Mouse (Mus musculus) thymus, postnatal 10 days (tissue): ENCODE results near the gene Abcc2.
A peak's percentile ranks its signal among the peaks of the same experiment; 100 is the strongest.

Experiments used
- DNase-seq, 2 experiments: peaks; one replicate each; pipeline ENCODE4 v3.0.0; 2021; ENCODE audit warnings: low spot score in 2 of 2

Gene Abcc2

DNA sequence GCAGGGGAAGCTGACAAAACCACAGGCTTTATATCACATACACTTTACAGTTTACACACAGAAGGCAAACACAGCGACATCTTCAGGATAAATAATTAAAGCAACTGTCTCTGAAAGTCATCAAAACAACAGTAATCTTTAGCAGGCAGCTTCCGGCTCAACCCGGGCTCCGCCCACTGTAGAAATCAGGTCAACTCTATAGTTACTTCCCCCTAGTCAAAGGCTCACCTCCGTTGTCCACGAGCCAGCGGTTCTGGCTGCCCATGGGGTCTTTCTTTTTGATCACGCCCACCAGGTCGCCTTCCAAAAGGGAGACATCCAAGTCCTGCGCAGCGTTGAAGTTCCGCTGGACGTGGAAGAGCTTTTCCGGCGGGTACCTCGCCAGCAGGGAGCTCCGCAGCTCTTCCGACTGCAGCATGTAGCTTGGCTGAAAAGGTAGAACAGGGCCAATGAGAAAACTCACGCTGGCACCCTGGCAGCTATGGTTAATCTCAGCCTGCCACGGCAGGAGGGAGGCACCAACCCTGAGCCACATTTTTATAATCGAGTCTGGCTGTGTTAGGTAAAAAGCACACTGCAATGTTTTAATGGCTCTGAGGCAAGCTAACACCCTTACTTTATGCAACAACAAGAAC, 70.1 kb downstream of the Abcc2 start:
- DNase-seq, result peak; percentile 36 to 52

DNA sequence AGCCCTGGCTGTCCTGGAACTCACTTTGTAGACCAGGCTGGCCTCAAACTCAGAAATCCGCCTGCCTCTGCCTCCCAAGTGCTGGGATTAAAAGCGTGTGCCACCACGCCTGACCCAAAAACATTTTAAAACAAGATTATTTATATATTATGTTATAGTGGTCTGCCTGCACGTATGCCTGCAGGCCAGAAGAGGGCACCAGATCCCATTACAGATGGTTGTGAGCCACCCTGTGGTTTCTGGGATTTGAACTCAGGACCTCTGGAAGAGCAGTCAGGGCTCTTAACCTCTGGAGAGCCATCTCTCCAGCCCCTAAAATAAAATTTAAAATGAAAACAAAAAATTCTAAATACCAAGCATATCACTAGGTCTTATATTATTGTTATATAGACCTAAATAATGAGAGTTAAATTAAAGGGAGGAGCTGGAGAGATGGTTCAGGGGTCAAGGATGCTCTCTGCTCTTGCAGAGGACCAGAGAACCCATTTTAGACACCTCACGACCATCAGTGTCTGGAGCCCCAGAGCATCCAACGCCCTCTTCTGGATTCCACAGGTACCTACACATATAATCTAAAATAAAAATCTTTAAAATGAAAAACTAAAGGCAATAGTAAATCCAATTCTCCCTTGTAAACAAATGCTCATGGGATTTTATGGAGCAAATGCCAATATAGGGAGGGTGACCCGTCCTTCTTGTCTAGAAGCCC, 71.0 kb downstream of the Abcc2 start:
- DNase-seq, result no peak

DNA sequence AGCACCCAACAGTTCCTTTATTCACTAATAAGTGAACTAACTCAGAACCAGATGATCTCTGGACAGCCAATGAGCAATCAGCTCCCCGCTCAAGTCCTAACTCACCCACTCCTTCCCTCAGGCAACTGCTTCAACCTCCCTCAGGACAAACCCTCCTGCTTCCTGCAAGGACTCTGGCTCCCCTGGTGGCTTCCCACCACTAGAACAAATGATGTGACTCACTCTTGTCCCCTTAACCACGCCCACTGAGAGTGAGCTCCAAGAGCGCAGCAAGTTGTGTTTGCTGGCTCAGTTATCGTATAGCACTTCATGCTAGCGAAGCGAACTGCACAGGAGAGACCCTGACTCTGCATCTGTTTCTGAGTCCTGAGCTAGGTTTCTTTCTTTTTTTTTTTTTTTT, 75.4 kb downstream of the Abcc2 start:
- no peak for DNase-seq

DNA sequence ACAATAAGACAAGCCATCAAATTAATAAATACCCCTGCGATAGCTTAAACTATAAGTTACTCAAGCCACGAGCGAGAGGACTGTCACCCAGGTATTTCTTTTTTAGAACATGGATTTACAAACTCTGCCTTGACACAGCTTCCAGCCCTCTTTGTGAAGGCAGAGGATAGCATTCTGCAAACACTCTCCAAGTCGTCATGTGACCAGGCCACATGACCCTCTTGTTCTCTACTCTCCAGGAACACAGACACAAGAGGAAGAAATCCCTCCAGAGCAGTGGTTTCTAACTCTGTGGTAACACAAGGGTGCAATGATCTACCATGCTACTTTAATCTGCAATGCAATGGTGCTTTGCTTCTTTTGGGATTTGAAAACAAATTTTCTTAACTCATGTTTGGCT, 88.4 kb downstream of the Abcc2 start:
- DNase-seq, result no peak

DNA sequence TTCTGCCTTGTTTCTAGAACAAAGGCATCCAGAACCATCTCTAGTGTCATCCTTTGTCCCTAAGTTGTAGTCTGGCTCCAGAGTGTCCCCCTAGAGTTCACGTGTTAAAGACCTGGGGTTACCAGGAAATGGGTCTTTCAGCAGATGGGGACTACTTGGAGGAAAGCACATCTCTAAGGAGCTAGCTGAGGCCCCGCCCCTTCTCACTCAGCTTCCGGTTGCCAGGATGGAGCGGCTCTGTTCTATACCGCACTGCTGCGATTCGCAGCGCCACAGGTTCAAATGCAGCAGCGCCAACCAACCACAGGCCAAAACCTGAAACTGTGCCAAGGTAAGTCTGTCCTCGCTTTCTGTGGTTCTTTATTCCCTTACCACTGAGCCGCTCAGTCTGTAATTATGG, 92.4 kb downstream of the Abcc2 start:
- no peak for DNase-seq

DNA sequence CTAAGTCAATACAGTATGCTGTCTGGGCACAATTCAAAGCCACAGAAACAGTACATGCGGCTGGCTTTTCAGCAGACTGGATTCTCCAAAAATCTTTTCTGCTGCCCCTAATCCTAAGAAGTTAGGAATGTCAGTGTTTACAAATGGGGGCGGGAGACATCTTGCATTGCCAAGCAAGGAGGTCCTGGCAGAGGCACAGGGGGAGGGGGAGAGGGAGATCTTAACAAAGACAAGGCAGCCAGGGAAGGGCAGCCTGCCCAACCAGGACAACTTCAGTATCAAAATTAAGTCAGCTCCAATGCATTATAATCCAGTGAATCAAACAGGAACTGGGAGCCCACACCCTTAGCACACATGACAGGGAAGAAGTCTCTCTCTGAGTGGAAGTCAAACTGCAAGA, 94.0 kb downstream of the Abcc2 start:
- no peak for DNase-seq

DNA sequence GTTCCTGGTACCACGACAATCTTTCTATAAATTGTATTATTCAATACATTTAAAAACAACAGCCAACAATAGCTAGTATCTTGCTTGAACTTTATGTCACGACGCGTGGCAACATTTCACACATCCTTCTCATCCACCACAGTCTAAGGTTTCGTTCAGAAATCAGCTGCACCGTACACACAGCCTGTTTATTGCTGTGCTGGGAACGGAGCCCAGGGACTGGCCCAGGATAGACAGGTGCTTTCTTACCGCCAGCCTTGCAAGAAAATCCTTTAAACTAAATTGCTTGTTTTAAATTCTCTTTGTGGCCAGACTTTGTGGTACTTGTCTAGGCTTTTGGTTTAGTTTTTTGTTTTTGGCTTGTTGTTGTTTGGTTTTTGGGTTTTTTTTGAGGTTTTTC, 95.4 kb downstream of the Abcc2 start:
- no peak for DNase-seq

DNA sequence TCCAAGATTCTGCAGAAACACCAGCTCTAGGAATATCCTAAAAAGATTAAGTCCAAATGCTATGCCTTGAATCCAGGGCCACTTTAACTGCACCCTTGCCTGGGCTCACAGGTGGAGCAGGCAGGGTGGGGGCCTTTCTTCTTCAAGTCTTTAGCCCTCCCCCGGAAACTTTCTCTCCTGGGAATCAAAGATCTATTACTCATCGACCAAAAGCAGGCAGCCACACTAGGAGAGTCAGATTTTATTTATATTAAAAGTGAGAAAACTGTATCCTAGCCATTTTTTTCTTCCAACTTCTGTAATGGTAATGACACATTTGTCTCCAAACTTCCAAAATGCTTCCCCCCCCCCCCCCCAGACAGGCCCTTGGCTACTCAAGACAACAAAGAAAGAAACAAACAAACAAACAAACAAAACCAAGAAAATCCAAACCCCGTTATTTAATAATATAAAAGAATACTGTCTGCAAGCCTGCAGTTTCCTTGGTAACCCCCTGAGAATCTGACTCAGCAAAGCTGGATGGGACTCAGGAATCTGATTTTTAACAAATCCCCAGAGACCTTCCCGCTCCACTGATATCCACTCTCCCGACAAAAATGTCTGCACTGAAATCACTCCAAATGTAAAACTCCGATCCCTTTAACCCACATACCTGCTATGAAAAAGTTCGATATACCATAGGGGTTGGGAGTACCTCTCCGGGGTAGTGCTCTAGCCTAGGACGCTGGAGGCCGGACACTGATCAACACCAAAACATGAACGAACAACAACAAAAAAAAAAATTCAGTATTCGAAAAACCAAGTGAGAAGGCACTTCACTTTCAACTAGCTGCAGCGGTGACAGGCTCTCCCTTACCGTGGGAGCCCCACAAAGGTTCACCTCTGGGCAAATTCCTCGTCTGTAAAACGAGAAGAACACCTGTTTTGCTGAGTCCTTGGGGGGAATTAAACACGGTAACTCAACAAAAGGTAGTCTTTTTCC, 96.4 kb downstream of the Abcc2 start:
- no peak for DNase-seq

DNA sequence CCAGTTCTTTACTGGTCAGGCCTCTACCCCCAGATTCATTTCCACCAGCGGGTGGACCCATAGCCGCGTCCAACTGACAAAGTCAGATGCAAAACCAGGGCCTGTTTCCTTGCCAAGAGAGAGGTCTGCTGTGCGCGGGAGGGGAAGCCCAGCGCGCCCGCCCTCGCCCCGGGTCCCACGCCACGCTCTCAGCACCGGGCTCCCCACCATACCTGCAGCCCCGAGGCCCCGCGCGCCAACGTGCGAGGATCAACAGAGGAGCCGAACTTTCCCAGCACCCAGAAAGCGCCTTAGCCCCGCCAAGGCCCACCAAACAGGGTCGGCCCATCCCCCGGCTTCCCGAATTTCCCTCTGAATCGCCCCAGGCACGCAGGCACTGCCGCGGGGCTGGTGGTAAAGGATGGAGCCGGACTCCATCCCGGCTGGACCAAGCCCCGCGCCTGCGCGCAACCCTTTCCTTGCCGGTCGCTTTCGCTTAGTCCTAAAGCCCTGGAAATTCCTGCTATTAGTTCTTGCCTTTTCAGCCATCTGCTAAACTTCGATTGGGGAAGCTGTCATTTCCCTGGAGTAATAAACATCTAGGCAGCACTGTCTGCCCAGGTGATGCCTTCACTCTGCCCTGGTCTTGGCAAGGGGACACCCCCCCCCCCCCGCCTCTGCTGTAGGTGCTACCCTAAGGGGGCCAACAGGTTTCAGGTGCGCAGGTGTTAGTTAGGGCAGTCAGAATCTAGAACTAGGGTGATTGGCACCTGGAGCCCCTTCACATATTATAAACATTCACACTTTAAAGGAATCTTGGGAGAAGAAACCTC, 97.6 kb downstream of the Abcc2 start:
- DNase-seq, result no peak

DNA sequence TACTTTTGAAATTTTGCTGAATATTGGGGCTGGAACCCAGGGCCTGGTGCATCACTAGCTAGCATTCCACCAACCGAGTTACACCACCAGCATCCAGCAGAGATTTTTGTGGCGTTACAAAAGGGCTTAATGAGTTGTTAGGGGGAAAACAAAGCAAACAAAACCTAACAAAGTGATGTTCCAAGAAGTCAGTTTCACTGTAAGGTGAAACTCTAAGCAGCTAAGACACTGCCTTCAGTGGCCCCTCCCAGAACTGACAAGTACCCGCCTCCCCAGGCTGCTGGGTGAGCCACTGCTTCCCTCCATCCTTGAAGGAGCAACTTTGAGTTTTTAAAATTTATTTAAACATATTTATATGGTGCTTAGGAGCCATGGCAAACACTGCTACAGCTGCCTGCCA, 98.4 kb downstream of the Abcc2 start:
- DNase-seq, result no peak

DNA sequence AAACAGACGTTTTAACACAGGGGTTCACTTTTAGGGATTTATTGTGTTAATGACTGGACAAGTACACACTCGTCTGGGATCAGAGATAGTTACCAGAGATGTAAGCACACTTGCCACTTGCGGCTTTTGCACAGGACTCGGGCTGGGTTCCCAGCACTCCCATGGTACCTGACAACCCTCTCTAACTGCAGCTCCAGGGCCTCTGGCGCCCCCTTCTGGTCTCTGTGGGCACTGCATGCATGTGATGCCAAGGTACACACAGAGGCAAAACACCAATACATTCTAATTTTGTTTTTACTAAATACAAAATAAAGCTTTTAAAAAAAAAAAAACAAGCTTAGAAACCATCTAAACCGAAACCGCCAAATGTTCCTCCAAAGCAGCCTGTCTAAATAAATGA, 99.6 kb downstream of the Abcc2 start:
- DNase-seq, result no peak

DNA sequence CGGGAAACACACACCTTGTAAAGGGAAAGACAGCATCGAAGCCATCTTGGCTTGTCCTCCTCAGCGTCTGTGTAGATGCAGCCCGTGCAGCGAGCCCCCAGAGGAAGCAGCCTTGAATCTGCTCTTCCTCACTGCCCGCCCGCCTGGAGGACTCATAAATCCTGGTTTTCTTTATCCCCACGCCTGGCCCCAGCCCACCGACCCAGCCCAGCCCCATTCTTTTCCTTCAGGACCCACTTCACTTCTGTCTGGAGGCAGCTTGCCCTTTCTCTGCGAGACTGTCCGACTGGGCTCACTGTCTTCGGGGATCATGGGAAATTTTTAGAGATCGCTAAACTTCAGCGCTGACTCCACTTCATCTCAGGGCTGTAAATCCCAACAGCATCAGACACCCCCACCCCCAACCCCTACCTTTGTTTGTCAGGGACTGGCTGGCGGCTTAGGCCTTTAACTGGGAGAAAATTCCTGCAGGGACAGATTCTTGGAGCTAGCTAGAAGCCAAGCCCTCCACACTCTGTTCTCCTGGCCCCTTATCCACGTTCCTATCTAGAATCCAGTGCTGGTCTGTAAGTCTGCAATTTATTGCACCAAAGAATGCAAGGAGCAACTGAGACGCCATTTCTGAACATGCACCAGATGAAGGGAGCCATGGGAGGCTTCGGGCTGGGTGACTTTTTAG, 101.0 kb downstream of the Abcc2 start:
- DNase-seq, result no peak

DNA sequence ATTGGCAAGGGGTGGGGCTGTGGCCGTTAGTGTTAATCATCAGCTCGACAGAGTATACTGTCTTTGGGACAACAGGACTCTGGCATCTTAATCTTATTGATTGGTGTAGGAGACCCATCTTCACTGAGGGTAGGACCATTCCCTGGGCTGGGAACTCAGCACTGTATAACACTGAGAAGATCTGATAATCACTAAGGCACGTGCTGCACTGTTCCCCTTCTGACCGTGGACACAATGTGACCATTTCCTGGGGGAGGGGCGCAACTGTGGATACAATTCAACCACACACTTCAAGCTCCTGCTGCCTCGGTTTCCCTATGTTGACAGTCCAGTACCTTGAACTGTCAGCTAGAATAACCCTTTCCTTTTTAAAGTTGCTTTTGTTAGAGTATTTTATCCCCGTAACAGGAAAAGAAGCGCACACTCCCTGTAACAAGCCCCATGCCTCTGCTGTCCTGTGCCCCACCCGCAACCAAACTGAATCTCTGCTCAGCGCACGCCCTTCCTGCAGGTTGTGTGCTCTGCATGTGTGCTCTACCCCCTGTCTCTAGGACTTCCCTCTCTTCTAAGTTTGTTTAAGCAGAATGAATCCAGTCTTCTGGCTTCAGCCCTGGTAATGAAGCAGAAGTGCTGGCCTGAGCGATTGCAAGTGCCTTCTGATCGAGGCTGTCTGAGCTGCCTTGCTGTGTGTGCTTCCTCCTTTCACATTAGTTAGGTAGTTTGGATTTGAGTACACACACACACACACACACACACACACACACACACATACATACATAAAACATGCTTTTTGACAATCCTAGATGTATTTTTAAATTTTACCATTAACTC, 102.9 kb downstream of the Abcc2 start:
- DNase-seq, result no peak

DNA sequence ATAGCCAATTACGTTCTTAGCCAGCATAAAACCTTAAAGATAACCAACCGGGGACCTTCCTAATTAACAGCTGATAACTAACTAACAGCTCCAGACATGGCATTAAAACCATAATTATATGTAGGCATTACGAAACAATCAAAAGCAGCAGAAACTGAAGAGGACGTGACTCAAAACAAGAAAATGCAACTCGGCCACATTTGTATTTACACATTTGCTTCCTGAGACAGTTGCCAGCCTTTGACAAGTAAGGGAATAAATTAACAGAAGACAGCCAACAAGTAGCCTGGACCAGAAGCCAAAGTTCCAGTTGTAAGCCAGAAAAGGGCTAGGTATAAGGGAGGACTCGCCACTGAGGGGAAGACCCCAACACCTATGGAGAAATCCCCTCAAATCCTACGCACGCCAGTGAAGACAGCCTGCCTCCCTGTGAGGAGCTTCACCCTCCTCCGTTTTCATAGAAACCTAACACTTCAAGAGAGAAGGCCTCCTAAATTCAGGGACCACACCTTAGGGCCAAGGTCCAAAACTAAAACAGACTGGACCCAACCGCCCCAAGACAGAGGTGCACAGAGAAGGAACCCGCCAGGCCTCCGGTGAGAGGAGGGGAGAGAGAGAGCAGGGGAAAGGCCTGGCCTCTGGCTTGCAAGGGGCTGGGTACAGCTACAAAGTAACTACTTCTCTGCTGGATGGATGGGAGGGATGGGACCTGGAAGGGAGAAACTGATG, 104.5 kb downstream of the Abcc2 start:
- no peak for DNase-seq

DNA sequence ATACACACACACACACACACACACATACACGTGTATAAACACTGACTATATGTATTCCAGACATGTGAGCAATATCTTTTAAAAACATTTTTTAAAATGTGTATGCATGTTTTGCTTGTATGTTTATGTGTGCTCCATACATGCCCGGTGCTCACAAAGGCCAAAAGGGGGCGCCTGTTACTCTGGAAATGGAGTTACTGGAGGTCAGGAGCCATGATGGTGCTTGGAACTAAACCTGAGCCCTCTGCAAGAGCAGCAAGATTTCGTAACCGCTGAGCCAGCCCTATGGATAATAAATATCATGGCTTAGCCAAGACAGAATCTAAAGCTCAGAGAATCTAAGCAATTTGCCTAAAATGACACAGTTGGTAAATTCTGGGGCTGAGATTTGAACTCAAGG, 105.2 kb downstream of the Abcc2 start:
- DNase-seq, result no peak

DNA sequence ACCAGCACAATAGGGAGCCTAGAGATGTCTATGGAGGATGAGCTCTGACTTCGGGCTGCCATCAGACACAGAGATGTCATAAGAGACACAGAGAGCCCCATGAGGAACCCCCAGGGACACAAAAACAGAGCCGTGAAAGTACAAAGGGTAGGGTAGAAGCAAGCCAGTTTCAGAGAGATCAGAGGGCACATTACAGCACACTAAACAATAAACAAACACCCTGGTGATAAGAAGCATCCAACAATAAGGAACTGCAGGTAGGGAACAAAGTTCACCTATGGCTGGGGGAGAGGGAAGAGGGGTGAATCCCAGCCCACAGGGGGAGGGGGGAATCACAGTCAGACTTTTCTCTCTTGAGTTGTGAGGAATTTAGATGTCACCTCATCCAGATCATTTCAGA, 105.7 kb downstream of the Abcc2 start:
- DNase-seq, result no peak
